Mouse (Mus musculus): ENCODE data around the gene Desi1.

The Desi1 gene

GRCm38 (mm10) chr15:82033762-82034161, at the start of gene Desi1:
Desi1 (minus strand) TSS chr15:82033862.
- no peak for DNase-seq

- peak in 1 of 2 experiments; percentile 26 for DNase-seq
These were observed 47.5 kb upstream of the Desi1 start for GRCm38 (mm10) chr15:82081161-82081560.

- DNase-seq: no peak
These were observed 46.2 kb upstream of the Desi1 start for GRCm38 (mm10) chr15:82079883-82080282.

- DNase-seq: no peak
These were observed 39.8 kb upstream of the Desi1 start for GRCm38 (mm10) chr15:82073490-82073889.

GRCm38 (mm10) chr15:82071816-82072469, 38.3 kb upstream of the Desi1 start:
- DNase-seq: no peak

GRCm38 (mm10) chr15:82069898-82070297, 36.2 kb upstream of the Desi1 start, which contains the start of gene Mei1:
Mei1 (plus strand) TSS chr15:82069996.
- no peak for DNase-seq

GRCm38 (mm10) chr15:82065511-82065910, 31.8 kb upstream of the Desi1 start:
- DNase-seq: peak; percentile 72 to 79

GRCm38 (mm10) chr15:82063909-82064308, 30.2 kb upstream of the Desi1 start:
- DNase-seq: no peak

GRCm38 (mm10) chr15:82058719-82059201, 25.1 kb upstream of the Desi1 start, which contains the start of gene 4930407I10Rik:
4930407I10Rik (plus strand) TSS chr15:82059151.
- no peak for DNase-seq

GRCm38 (mm10) chr15:82052544-82052943, 18.9 kb upstream of the Desi1 start:
- DNase-seq: no peak

GRCm38 (mm10) chr15:82047080-82047883, 13.6 kb upstream of the Desi1 start, which contains the start of gene Snu13:
Snu13 (minus strand) TSS chr15:82047598.
- peak; percentile 86 to 93 for DNase-seq

- DNase-seq: peak in 1 of 2 experiments; percentile 19
These were observed 12.7 kb upstream of the Desi1 start for GRCm38 (mm10) chr15:82046246-82046891.

GRCm38 (mm10) chr15:82044166-82044784, 10.6 kb upstream of the Desi1 start:
- DNase-seq: no peak

GRCm38 (mm10) chr15:82040650-82041049, 7.0 kb upstream of the Desi1 start:
- peak in 1 of 2 experiments; percentile 36 for DNase-seq

GRCm38 (mm10) chr15:82035904-82036689, 2.4 kb upstream of the Desi1 start:
- DNase-seq: no peak

- no peak for DNase-seq
These were observed 1.3 kb downstream of the Desi1 start for GRCm38 (mm10) chr15:82032386-82032785.

- DNase-seq: no peak
These were observed 5.9 kb downstream of the Desi1 start for GRCm38 (mm10) chr15:82027726-82028125.

- no peak for DNase-seq
These were observed 6.4 kb downstream of the Desi1 start for GRCm38 (mm10) chr15:82027276-82027675.

- no peak for DNase-seq
These were observed 9.6 kb downstream of the Desi1 start for GRCm38 (mm10) chr15:82023965-82024635.

- no peak for DNase-seq
These were observed 11.1 kb downstream of the Desi1 start for GRCm38 (mm10) chr15:82022535-82023088.

- no peak for DNase-seq
These were observed 14.4 kb downstream of the Desi1 start for GRCm38 (mm10) chr15:82019288-82019687.
